Mouse (Mus musculus) heart, postnatal 10 days (tissue): ENCODE results near the gene Grwd1. TPM values are rescaled to one million over a fixed set of nuclear protein-coding genes. Genes with fewer than 3 reads are reported as not detected.

Experiments
- DNase-seq, 2 experiments: peaks; one replicate each; pipeline ENCODE4 v3.0.0; 2021
- intact Hi-C: fragments of 180-260 bp; cut with DNase I; formaldehyde crosslinking; loops from one replicate; pipeline ENCODE4 v1.15.1; 2025
- total RNA-seq, 2 experiments: library from RNA; stranded (reverse); gene quantifications; 2 replicates each; pipeline ENCODE4 v1.2.3; 2021

Gene Grwd1
- total RNA-seq, 2 experiments from 2014 or later = 14.6 to 17.1 TPM

DNA sequence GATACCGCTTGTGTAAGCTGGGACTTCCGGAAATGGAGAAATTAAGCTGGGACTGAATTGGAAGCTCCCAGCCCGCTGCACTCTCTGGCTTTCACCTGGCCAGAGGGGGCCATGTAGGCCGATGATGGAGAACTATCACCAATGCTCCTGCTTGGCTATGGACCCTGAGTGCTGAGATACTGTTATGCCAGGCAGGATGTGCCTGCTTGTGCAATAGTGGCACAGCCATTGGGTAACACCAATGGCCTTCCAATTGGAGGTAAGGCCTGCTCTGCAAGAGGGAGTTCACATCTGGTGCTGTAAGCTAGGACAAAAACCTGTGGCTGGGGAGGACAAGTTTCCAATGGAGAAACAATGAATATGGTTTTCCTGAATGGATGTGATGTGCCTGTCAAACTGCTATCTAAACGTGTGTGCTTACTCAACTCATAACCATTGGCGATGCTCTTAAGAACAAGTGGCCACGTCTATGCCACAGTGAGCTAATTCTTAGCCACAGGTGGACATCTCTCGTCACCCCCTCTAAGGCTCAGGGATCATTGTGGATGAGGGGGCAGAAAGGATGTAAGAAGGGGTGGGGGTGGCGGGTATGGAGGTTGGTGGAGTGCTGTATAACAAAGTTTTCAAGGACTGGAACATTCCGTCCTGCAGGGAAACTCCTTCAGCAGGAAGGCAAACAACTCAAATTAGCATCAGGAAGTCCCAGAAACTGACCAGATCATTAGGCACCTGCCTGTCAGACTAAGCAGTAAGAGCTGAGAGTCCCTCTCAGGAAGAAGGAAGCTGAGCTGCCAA is 12.4 kb upstream of the Grwd1 start:
- intact Hi-C loops = no loop called here
- no peak for DNase-seq

DNA sequence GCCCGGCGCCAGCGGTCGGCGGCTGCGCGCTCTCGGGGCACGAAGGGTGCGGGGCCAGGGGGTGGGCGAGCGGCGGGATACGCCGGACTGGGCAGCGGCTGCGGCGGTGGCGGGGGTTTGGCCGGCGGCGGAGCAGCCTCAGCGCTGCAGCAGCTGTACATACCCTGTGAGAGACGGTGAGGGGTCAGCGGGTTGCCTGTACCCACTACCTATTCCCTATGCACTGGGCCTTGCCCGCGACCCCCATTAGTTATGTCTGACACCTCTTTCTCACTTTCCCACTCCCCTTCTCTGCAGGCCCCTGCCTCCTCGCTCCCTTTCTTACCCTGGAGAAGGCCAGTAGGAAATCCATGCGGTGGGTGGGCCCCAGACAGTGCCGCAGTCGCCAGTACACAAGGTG is 3.2 kb upstream of the Grwd1 start:
- no peak for DNase-seq
- intact Hi-C loops = no loop called here

DNA sequence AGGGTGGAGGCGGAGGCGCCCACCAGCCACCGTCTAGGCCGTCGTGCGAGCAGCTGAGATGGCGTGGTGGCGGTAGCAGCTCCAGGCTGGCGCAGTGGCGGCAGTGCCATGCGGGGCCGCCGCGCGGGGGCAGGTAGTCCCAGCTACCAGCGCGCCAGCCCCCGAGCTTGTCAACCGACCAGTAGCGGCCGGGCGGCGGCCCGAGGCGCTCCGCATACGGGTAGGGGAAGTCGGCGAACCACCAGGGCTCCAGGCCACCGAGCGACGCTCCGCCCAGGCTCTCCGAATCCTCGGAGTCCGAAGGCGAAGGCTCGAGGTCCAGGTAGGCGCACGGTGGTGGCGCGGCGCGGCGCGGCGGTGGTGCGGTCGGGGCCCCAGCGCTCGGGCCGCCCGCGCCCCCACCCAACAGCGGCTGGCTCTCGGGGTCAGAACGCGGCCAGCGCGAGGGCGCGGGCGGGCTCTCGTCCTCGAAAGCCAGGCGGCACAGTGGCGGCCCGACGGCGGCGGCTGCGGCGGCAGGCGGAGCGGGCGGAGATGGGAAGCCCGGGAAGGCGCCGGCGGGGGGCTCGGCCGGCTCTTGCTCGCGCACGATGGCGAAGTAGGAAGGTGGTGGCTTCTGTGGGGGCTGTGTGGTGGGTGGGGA is 2.5 kb upstream of the Grwd1 start:
- DNase-seq = no peak
- intact Hi-C loops = no loop called here

DNA sequence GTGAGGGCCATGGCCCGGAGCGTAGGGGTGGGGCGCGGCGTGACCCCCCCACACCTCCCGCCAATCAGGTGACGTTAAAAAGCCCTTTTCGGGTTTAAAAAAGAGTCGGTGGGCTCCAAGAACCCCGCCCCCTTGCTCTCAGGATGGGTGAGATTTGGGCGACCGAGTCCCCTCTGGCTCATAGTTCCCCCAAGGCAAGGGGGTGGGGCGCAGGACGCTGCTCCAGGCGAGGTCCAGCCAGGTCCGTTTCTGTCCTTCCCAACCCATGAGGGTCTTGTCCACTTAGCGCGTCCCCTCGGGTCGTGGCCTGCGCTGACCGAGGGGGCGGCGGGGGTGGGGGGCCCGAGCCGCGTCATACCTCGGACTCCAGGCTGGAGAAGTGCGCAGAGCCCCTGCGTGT is 1.7 kb upstream of the Grwd1 start:
- no peak for DNase-seq
- intact Hi-C loops = no loop called here

DNA sequence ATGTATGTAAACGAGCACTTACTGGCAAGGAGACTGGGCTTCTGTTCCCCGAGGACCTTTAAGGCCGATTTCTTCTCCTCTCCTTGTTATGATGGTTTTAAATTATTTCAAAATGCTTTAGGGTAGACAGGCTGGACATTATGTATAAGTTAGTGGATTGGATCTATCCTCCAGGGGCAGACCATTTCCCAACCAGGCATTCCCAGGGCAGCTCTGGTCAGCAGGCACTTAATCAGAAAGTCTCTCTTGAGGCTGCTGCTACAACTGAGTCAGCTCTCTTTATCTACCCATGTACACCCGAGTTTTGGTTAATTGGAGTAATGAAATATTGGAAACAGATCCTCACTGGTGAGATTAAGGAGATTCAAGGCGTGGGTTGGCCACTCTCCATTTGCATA is 383 bp upstream of the Grwd1 start:
- intact Hi-C loops = loop anchor here (2.0 kb wide), 1 partner anchor 34 kb away; no protein-coding TSS in a partner anchor

DNA sequence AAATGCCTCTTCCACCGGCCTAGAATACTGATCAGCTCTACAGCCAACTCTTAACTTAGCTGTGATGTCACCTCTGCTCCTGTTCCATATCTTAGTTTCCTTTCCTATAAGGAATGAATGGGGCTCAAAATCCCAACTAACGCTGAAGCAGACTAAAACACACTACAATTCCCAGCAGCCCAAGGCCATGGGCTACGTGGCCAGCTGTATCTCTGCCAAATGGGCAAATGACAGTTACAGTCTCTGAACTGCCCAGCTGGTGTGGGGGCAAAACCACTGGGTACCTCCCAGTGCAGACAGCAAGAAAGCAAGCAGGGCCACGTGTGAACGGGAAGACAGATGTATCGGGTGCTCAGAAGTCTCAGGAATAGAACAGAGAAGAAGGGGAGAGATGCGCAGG is 4.1 kb downstream of the Grwd1 start:
- intact Hi-C loops = no loop called here
- DNase-seq = no peak

More for the DNA sequence above, 383 bp upstream of the Grwd1 start:
- DNase-seq = no peak

DNA sequence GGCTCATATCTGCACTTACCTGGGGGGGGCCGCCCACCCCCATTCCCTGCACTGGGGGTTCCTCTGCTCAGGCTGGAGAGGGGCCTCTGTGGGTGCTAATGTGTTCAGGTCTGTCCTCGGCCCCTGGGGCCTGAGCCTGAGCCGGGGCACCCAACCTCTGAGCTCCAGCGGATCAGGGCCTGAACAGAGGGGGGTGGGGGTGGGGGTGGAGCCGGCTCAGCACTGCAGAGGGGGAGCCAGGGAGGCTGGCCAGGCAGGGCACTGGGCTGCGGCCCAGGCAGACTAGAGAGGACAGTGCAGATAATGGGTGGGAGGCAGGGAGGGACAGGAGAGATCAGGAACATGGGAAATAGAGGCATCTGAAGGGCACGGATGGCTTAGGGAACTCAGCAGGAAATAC is 6.1 kb downstream of the Grwd1 start, which contains the start of gene Kcnj14:
TSS of gene Kcnj14 (minus strand) at position 185 of the 400 bp plus-strand sequence.
- no peak for DNase-seq
- intact Hi-C loops = no loop called here

DNA sequence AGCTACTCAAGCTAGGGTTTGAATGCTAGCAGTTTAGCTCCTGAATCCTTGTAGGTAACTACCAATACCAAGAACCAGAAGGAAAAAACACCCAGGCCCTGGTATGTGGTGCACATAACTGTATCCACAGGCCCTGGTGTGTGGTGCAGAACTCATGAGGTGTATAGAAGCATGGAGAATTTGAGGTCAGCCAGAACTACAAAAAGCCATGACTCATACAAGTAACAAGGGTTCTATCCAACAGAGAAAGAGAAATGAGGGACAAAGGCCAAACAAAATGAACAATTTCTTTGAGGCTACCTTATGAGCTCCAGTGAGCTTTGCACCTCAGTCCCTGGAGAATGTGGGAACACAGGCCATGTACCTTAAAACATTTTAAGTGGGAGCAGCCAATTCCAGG is 9.8 kb downstream of the Grwd1 start:
- intact Hi-C loops = no loop called here
- no peak for DNase-seq

DNA sequence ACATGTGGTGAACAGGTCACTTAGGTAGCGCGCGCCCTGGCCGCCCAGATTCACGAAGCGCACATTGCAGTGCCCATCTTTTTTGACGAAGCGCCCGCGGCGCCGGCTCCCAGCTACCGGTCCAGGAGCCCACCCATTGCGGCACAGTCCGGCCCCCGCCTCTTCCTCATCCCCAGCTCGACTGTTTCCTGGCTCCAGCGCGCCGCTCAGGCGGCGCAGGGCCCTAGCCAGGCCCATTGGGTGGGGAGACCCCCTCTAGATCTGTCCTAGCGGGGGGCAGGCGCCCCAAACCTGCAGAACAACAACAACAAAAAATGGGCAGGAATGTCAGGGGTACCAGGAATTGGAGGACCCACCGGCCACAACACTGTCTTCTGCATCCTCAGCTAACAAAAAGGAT is 10.9 kb downstream of the Grwd1 start:
- no peak for DNase-seq
- intact Hi-C loops = no loop called here

DNA sequence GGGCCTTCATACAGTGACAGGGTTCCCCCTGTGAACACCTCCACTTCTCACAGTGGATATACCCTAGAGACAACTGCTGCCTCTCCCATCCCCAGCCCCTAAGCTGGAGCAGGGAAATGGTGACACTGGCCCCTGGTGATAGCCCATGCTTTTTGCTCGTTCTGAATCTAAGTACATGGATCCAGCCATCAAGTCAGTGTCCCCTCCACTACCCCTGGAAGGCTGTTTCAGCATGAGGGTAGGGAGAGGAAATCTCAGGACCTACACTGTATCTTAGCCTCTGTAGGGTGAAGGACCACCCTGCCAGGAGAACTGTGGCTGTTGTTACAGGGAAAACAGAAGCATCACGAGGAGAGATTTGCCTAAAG is 14.8 kb downstream of the Grwd1 start:
- no peak for DNase-seq
- intact Hi-C loops = no loop called here

DNA sequence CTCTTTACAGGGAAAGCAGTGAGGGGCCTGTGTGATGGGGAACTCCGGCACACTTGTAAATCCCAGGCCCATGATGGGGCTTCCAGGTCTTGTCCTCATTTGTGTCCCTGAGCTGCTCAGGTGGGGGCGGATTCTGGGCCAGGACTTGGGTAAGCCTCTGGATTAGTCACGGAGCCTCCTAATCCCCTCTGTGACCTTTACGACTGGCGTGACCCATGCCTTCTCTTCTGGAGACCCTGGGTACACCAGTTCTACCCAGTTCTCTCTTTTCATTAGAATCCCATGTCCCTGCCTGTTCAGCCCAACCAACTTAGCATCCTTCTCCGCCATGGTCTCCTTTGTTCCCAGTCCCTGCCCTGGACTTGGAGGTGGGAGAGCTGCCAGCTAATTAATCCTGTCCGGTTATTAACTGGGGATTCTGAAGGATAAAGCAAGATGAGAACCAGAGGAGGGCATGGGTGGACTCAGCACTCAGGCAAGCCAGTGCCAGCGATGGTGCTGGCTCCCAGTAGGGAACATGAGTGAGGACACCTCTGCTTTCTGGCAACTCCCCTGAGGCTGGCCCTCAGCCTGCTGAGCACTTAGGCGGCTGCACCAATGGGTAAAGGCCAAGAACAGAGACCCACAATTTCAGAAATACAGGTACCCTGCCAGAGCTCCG is 15.3 kb downstream of the Grwd1 start:
- DNase-seq = no peak
- intact Hi-C loops = no loop called here

DNA sequence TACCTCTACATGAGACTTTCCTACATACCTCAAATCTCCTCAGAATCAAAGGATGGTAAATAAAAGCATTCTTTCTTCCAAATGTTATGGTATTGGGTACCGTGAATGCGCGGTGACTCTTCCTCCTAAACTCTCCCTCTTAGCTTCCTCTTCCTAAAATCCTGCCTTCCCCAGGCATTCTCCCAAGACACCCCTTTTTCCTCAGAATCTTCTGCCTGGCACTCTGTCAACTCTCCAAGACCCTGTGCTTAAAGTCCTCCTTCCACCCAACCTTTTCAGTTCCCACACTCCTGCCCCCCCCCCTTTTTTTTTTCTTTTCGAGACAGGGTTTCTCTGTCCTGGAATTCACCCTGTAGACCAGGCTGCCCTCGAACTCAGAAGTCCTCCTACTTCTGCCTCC is 15.9 kb downstream of the Grwd1 start:
- no peak for DNase-seq
- intact Hi-C loops = no loop called here

DNA sequence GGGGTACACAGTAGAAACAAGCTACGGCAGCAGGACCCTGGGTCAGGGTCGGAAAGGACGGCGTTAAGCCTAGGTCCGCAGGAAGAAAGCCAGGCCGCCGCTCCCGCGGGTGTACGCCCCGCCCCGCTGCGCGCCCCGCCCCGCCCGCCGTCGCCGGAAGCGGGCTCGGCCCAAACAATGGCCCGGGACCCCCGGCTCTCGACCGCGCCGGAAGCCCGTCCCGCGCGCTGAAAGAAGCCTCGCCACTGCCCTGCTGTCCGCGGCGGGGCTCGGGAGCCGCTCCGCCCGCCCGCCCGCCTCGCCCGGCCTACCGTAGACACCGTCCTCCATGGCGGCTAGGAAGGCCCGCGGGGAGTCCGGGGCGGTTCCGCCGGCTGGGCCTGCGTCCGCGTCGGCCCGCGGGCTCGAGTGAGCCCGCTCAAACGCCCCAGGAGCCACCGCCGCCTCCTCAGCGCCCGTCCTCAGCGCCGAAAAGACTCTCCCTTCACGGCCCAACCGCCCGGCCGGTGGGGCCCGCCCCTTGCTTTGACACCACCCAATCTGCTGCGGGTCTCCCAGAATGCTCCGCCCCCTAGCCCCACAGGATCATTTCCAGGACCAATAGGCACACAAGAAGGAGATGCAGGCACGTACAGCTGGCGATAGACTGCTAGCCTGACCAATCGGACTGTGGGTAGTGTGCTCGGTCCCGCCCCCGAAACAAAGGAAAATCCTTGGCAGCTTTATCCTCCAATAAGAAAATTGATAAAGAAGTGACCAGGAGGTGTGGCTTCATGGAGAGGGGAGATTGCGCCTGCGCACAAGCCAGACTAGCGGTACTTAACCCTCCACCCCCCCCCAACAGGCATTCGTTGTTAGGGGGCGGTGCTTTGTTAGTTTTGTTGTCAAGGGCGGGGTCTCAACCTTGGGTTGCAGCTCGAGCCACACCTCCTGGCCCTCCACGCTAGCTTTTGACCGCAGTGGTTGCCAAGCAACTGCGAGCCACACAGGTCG is 16.7 kb downstream of the Grwd1 start, which contains the start of gene Cyth2:
TSS of gene Cyth2 (minus strand) at position 795 of the 993 bp plus-strand sequence.
- DNase-seq = peak; percentile 99 to 100
- intact Hi-C loops = no loop called here

DNA sequence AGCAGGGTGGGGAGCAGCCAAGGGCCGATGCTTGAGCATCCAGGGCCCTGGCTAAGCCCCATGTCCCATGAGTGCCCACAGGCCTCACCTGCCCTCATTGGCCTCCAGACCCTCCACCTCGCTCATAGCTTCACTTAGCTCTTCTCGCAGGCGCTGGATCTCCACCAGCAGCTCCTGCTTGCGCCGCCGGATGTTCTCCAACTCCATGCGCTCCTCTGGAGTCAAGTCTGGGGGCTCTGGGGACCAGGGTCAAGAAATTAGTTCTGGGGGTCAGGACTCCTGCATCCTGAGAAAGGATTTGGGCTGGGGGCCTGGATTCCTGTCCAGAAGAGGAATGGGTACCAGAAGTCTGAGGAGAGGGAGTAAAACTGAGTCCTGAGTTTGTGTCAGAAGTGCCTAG is 17.8 kb downstream of the Grwd1 start:
- intact Hi-C loops = no loop called here

DNA sequence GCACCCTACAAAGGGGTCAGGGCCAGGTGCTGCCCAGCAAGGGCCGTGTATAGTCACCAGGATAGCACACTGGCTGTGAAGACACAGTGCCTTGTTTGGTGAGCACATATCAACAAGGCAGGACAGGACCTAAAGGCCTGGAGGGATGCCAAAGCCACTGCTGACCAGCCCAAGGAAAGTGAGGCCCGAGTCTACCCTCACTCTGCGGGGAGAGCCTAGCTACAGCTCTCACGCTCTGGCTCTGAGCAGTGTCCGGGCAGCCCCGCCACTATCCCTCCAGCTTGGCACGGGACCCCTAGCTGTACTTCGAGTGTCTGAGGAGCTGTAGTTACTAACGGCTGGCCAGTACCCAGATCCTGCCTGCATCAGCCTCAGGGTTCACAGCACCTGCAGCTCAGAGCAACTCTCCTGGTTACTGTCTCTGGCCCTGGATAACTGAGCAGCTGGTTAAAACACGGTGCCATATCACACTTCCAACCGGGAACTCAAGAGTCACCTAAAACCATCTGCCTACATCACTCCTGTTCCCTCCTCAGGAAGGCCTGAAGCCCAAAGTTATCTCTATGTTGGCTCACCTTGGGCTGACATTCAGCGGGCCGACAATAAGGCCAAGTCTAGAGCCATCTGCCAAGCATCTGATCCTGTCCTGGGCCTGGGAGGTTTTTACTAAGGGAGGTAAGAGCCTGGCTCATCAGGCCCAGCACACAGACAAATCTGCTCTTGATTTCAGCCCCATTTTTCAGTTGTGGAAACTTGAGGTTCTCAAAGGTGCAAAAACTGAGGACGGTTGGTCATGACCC is 21.3 kb downstream of the Grwd1 start:
- DNase-seq = peak in 1 of 2 experiments; percentile 40

More for the DNA sequence above, 17.8 kb downstream of the Grwd1 start:
- no peak for DNase-seq

DNA sequence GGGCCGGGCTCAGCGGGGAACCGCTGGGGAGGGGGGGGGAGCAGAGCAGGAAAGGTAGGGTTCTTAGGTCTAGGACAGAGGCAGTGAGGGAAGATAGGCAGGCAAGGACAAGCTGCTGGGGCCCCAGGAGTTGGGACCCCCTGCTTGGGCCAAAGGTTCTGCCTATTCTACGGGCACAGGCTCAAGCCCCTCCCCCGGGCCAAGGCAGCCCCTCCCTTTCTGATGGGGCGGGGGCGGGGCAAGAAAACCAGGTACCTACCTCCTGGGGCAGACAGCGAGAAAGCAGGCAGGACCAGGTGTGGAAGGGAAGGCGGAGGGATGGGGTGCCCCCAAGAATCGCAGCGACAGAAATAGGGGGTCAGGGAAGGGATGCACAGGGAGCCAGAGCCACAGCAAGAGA is 22.3 kb downstream of the Grwd1 start:
- DNase-seq = no peak
- intact Hi-C loops = no loop called here

More for the DNA sequence above, 21.3 kb downstream of the Grwd1 start:
- intact Hi-C loops = no loop called here

DNA sequence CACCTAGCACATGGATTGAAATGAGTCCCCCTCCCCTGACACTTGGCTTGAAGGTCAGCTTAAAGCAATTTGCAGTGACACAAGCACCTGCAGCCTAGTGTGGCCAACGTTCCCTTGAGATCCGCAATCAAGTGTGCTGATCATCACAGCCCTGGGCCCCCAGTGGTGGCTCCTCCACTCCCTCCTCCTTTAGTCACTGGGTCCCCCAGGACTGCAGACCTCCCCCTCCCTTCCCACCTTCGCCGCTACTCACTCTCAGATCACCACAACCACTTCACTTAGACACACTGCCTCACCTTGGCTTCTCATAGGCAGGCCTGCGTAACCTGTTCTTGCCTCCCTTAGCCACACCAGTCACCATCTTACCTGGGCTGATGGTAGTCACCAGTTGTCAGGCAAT is 24.8 kb downstream of the Grwd1 start:
- no peak for DNase-seq
- intact Hi-C loops = no loop called here

DNA sequence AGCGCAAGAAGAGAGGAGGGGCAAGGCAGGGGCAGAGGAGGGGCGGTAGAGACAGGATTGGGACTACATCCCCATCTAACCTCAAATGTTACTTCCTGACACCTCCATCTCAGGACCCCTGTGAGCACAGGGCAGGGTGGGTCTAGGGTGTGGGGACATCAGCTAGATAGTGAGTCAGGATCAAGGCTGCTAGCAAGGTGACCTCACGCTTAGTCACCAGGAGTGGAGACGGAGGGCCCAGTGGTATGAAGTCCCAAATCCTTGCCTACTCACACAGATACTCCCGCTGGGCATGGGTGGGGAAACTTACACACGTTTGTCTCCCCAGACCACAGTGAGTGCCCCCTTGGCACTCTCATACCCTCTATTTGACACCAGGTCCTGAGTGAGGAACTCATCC is 28.2 kb downstream of the Grwd1 start:
- intact Hi-C loops = no loop called here
- no peak for DNase-seq

DNA sequence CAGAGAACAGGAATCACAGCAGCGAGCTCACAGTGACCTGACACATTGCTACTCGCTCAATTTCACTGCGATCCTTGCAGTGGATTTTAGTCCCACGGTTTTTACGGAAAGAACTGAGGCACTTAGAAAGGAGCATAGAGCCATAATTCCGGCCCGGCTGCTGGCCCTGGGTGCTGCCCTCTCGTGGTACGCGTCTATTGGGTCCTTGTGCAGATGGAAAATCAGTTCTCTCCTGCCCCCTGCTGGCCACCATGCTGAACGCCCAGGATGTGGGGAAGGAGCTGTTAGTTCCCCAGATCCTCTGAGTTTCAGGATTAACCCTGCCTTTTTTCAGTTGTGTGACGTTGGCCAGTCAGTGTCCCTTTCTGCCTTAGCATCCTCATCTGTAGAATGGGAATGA is 29.4 kb downstream of the Grwd1 start:
- intact Hi-C loops = loop anchor here (1.0 to 2.0 kb wide), 2 partner anchors 62 to 133 kb away; no protein-coding TSS in a partner anchor
- peak; percentile 93 to 95 for DNase-seq
